20 mouse cellular contexts compared by ENCODE assay signal in genomic region chr1:104848256-104848919, GRCm38 (mm10).
DNase-seq lines count a peak whose midpoint lies in the region; ATAC-seq and TF ChIP-seq lines count a peak whose summit lies in the region.
"Had no signal": no experiment of that assay in that cellular context is flagged by ENCODE, and none has a peak within 500 bp of the region (broad histone marks: within the 10 kb centered on the region; RNA-seq: fewer than 3 reads in every experiment).

No protein-coding gene starts in this region.

- no peak overlapping the region for H3K4me2 ChIP-seq in embryonic facial prominence, embryonic 14.5 days (ENCODE audit: low read depth, low read length)
- no peak overlapping the region for H3K4me2 ChIP-seq in hindbrain, embryonic 11.5 days (replicated peaks; ENCODE audit: low read depth, low read length)
- no peak overlapping the region for H3K4me2 ChIP-seq in midbrain, embryonic 12.5 days (replicated peaks)
- H3K4me2 ChIP-seq: embryonic facial prominence, embryonic 13.5 days; forebrain, embryonic 12.5 days; neural tube, embryonic 13.5 days had no signal

- intact Hi-C loops in gastrocnemius, postnatal 14 days (cut with DNase I; ENCODE audit: low total_unique reads): no loop called here
- intact Hi-C loops in gastrocnemius, adult 2 months (cut with DNase I): no loop called here

- H3K4me3 ChIP-seq in embryonic facial prominence, embryonic 14.5 days (ENCODE audit: low read depth, low read length): no peak overlapping the region
- H3K4me3 ChIP-seq in embryonic facial prominence, embryonic 10.5 days: no peak overlapping the region
- H3K4me3 ChIP-seq in hindbrain, embryonic 11.5 days (ENCODE audit: low read depth, low read length): no peak overlapping the region
- H3K4me3 ChIP-seq in midbrain, embryonic 12.5 days: no peak overlapping the region
- H3K4me3 ChIP-seq in gastrocnemius, adult 2 months: no peak overlapping the region
- H3K4me3 ChIP-seq: embryonic facial prominence, embryonic 13.5 days; forebrain, embryonic 12.5 days; neural tube, embryonic 13.5 days had no signal

- no peaks in the 10 kb centered on the region for H3K36me3 ChIP-seq in embryonic facial prominence, embryonic 14.5 days (ENCODE audit: control insufficient read depth, insufficient read depth, low read length)
- H3K36me3 ChIP-seq in embryonic facial prominence, embryonic 10.5 days (replicated peaks): no peaks in the 10 kb centered on the region
- H3K36me3 ChIP-seq in hindbrain, embryonic 11.5 days (ENCODE audit: control insufficient read depth, insufficient read depth, low read length): no peaks in the 10 kb centered on the region
- no peaks in the 10 kb centered on the region for H3K36me3 ChIP-seq in midbrain, embryonic 12.5 days
- H3K36me3 ChIP-seq: embryonic facial prominence, embryonic 13.5 days; forebrain, embryonic 12.5 days; neural tube, embryonic 13.5 days had no signal

- H3K27me3 ChIP-seq in embryonic facial prominence, embryonic 14.5 days (replicated peaks; ENCODE audit: control insufficient read depth, insufficient read depth, low read length): no peaks in the 10 kb centered on the region
- no peaks in the 10 kb centered on the region for H3K27me3 ChIP-seq in embryonic facial prominence, embryonic 10.5 days (replicated peaks; ENCODE audit: low read depth, poor library complexity, severe bottlenecking)
- no peaks in the 10 kb centered on the region for H3K27me3 ChIP-seq in hindbrain, embryonic 11.5 days (ENCODE audit: control insufficient read depth, insufficient read depth, low read length)
- no peaks in the 10 kb centered on the region for H3K27me3 ChIP-seq in midbrain, embryonic 12.5 days
- H3K27me3 ChIP-seq: embryonic facial prominence, embryonic 13.5 days; forebrain, embryonic 12.5 days; neural tube, embryonic 13.5 days had no signal

- no peaks in the 10 kb centered on the region for H3K4me1 ChIP-seq in embryonic facial prominence, embryonic 14.5 days (ENCODE audit: control insufficient read depth, insufficient read depth, low read length)
- no peaks in the 10 kb centered on the region for H3K4me1 ChIP-seq in embryonic facial prominence, embryonic 10.5 days
- H3K4me1 ChIP-seq in hindbrain, embryonic 11.5 days (replicated peaks; ENCODE audit: control insufficient read depth, insufficient read depth, low read length): no peaks in the 10 kb centered on the region
- H3K4me1 ChIP-seq in midbrain, embryonic 12.5 days: no peaks in the 10 kb centered on the region
- H3K4me1 ChIP-seq: embryonic facial prominence, embryonic 13.5 days; neural tube, embryonic 13.5 days had no signal

- ATAC-seq in embryonic facial prominence, embryonic 14.5 days (ENCODE audit: low read depth): no peak; the same call in 1 of the 2 replicates
- ATAC-seq in hindbrain, embryonic 11.5 days (ENCODE audit: low FRiP score): peak; percentile 83
- ATAC-seq in midbrain, embryonic 12.5 days (ENCODE audit: low FRiP score, low read depth): peak; percentile 89

- 44% methylated on average over 2 of the region's 2 CpGs for WGBS in embryonic facial prominence, embryonic 14.5 days
- 43% methylated on average over 2 of the region's 2 CpGs for WGBS in embryonic facial prominence, embryonic 10.5 days
- WGBS in hindbrain, embryonic 11.5 days: 22% methylated on average over 2 of the region's 2 CpGs
- WGBS in midbrain, embryonic 12.5 days: 15% methylated on average over 2 of the region's 2 CpGs

- no peak overlapping the region for H3K9ac ChIP-seq in embryonic facial prominence, embryonic 14.5 days (ENCODE audit: low read depth, low read length)
- no peak overlapping the region for H3K9ac ChIP-seq in hindbrain, embryonic 11.5 days (ENCODE audit: low read depth, low read length)
- H3K9ac ChIP-seq in midbrain, embryonic 12.5 days (replicated peaks): no peak overlapping the region
- H3K9ac ChIP-seq: embryonic facial prominence, embryonic 13.5 days; forebrain, embryonic 12.5 days; neural tube, embryonic 13.5 days had no signal

- no peak for TF ChIP-seq CTCF in gastrocnemius, adult 2 months (IDR thresholded peaks at IDR 0.05)

- no peak overlapping the region for H3K27ac ChIP-seq in embryonic facial prominence, embryonic 14.5 days (replicated peaks; ENCODE audit: low read depth, low read length)
- no peak overlapping the region for H3K27ac ChIP-seq in embryonic facial prominence, embryonic 10.5 days (replicated peaks)
- no peak overlapping the region for H3K27ac ChIP-seq in hindbrain, embryonic 11.5 days (ENCODE audit: low read depth, low read length)
- no peak overlapping the region for H3K27ac ChIP-seq in midbrain, embryonic 12.5 days (replicated peaks)
- H3K27ac ChIP-seq in gastrocnemius, adult 2 months: no peak overlapping the region
- H3K27ac ChIP-seq: embryonic facial prominence, embryonic 13.5 days; forebrain, embryonic 12.5 days; neural tube, embryonic 13.5 days; stomach, postnatal 0 days had no signal

- H3K9me3 ChIP-seq in embryonic facial prominence, embryonic 14.5 days (ENCODE audit: control insufficient read depth, low read length): no peaks in the 10 kb centered on the region
- H3K9me3 ChIP-seq in embryonic facial prominence, embryonic 10.5 days: no peaks in the 10 kb centered on the region
- no peaks in the 10 kb centered on the region for H3K9me3 ChIP-seq in hindbrain, embryonic 11.5 days (ENCODE audit: control insufficient read depth, low read length)
- no peaks in the 10 kb centered on the region for H3K9me3 ChIP-seq in midbrain, embryonic 12.5 days
- H3K9me3 ChIP-seq: embryonic facial prominence, embryonic 13.5 days; forebrain, embryonic 12.5 days; neural tube, embryonic 13.5 days had no signal

- DNase-seq in embryonic facial prominence, embryonic 14.5 days (ENCODE audit: low spot score): peak; percentile 14
- no peak for DNase-seq in embryonic facial prominence, embryonic 10.5 days (ENCODE audit: low spot score)
- DNase-seq in brain, adult 2 months (ENCODE audit: low read depth, low spot score): peak; percentile 47
- peak; percentile 15 for DNase-seq in hindbrain, embryonic 11.5 days (ENCODE audit: low spot score)
- no peak for DNase-seq in gastrocnemius, postnatal 14 days
- DNase-seq in heart, adult 9 months (ENCODE audit: low spot score in 2 of 2): no peak
- DNase-seq in gastrocnemius, adult 2 months: no peak
- DNase-seq: cerebellum, postnatal 25 days; heart, adult 11 months; heart, postnatal 4 days; kidney, adult 18-20 months; kidney, postnatal 36 days; lung, adult 2 months; lung, postnatal 36 days; thymus, postnatal 25 days had no signal

Comparison
In these comparisons a context has a peak if more than half of its experiments do, and no peak if none do; other contexts are left out.
1. DNase-seq: peak in embryonic facial prominence, embryonic 14.5 days (single experiment), brain, adult 2 months (single experiment) and hindbrain, embryonic 11.5 days (single experiment); none in embryonic facial prominence, embryonic 10.5 days (single experiment), gastrocnemius, postnatal 14 days (single experiment), heart, adult 9 months (0 of 2) and gastrocnemius, adult 2 months (single experiment).